Mouse (Mus musculus) heart, embryonic 10.5 days (tissue): ENCODE data around the gene Ephb3. TPM values are rescaled to one million over a fixed set of nuclear protein-coding genes. Genes with fewer than 3 reads are reported as not detected.

ENCODE experiments used
- DNase-seq: peaks from one replicate; pipeline ENCODE4 v3.0.0-alpha.2; 2017; ENCODE audit warnings: low spot score
- H3K27ac ChIP-seq: fragments of 300-500 bp; sonication (generic); 2 replicates; pipeline ENCODE4 v1.5.1; 2016; ENCODE audit warnings: mild to moderate bottlenecking
- H3K27me3 ChIP-seq: fragments of 300-500 bp; sonication (generic); 2 replicates; pipeline ENCODE4 v1.6.1; 2016; ENCODE audit warnings: mild to moderate bottlenecking; ENCODE audit not compliant: poor library complexity, insufficient read depth, severe bottlenecking
- H3K36me3 ChIP-seq: fragments of 300-500 bp; sonication (generic); 2 replicates; pipeline ENCODE4 v1.6.1; 2016; ENCODE audit warnings: mild to moderate bottlenecking, moderate library complexity
- H3K4me1 ChIP-seq: fragments of 300-500 bp; sonication (generic); 2 replicates; pipeline ENCODE4 v1.6.1; 2016; ENCODE audit warnings: mild to moderate bottlenecking
- H3K4me3 ChIP-seq: fragments of 300-500 bp; sonication (generic); 2 replicates; pipeline ENCODE4 v1.5.1; 2016; ENCODE audit warnings: mild to moderate bottlenecking, moderate library complexity
- H3K9me3 ChIP-seq: fragments of 300-500 bp; sonication (generic); 2 replicates; pipeline ENCODE4 v1.6.1; 2016; ENCODE audit warnings: mild to moderate bottlenecking, moderate library complexity
- WGBS: fragments of 180-500 bp; shearing (Covaris S2); methylation state at CpG from one replicate; pipeline ENCODE4 v1.1.7; 2016; 5-methylcytosine and 5-hydroxymethylcytosine counted together
- polyA plus RNA-seq: library from polyadenylated mRNA; unstranded; fragments of >200 nt; fragmentation: Nextera tagmentation; extraction: Ambion mirVana; gene quantifications from 2 replicates; pipeline ENCODE4 v1.2.1, GENCODE M21; 2016

The Ephb3 gene
- polyA plus RNA-seq, 1 experiment from 2014 or later, result 24.5 TPM

GRCm38 (mm10) chr16:21192509-21193354, 11.8 kb upstream of the Ephb3 start:
- H3K27me3 ChIP-seq, result peaks cover 10% of the 10 kb centered on the region; the same call in 1 of the 2 replicates
- H3K4me3 ChIP-seq, result no peak overlapping the region
- no peaks in the 10 kb centered on the region; the same call in 1 of the 2 replicates for H3K4me1 ChIP-seq
- no peak for DNase-seq
- no peaks in the 10 kb centered on the region for H3K36me3 ChIP-seq
- 41% methylated on average over 7 of the region's 7 CpGs for WGBS
- no peak overlapping the region for H3K27ac ChIP-seq
- no peaks in the 10 kb centered on the region for H3K9me3 ChIP-seq

GRCm38 (mm10) chr16:21194182-21194581, 10.4 kb upstream of the Ephb3 start:
- Histone ChIP-seq H3K9me3 (no peaks in the 10 kb centered on the region), H3K36me3 (no peaks in the 10 kb centered on the region), H3K4me3 (peak overlapping the region; percentile 12; the same call in 1 of the 2 replicates), H3K27me3 (peaks cover 20% of the 10 kb centered on the region; the same call in 1 of the 2 replicates), H3K27ac (no peak overlapping the region), H3K4me1 (peaks cover 10% of the 10 kb centered on the region)
- no peak for DNase-seq
- WGBS, result 46% methylated on average over 12 of the region's 12 CpGs

- WGBS, result 73% methylated on average over 8 of the region's 8 CpGs
- no peaks in the 10 kb centered on the region for H3K9me3 ChIP-seq
- no peak overlapping the region for H3K27ac ChIP-seq
- peak; percentile 58 for DNase-seq
- no peak overlapping the region for H3K4me3 ChIP-seq
- H3K27me3 ChIP-seq, result peaks cover 20% of the 10 kb centered on the region; the same call in 1 of the 2 replicates
- peaks cover 14% of the 10 kb centered on the region for H3K4me1 ChIP-seq
- no peaks in the 10 kb centered on the region for H3K36me3 ChIP-seq
Observed at GRCm38 (mm10) chr16:21195260-21195866, 9.2 kb upstream of the Ephb3 start.

GRCm38 (mm10) chr16:21196576-21196975, 8.0 kb upstream of the Ephb3 start:
- DNase-seq, result peak; percentile 60
- Histone ChIP-seq H3K9me3 (no peaks in the 10 kb centered on the region), H3K4me3 (no peak overlapping the region), H3K4me1 (peaks cover 14% of the 10 kb centered on the region), H3K27ac (no peak overlapping the region), H3K27me3 (peaks cover 21% of the 10 kb centered on the region), H3K36me3 (no peaks in the 10 kb centered on the region)
- 83% methylated on average over 3 of the region's 3 CpGs for WGBS

GRCm38 (mm10) chr16:21197542-21197941, 7.0 kb upstream of the Ephb3 start:
- Histone ChIP-seq H3K27me3 (peaks cover 20% of the 10 kb centered on the region), H3K9me3 (no peaks in the 10 kb centered on the region), H3K4me3 (no peak overlapping the region), H3K36me3 (no peaks in the 10 kb centered on the region), H3K27ac (no peak overlapping the region), H3K4me1 (peaks cover 17% of the 10 kb centered on the region)
- WGBS, result 59% methylated on average over 4 of the region's 4 CpGs
- DNase-seq, result peak; percentile 7

GRCm38 (mm10) chr16:21198006-21198405, 6.5 kb upstream of the Ephb3 start:
- no peak overlapping the region for H3K27ac ChIP-seq
- peaks cover 17% of the 10 kb centered on the region for H3K4me1 ChIP-seq
- no peaks in the 10 kb centered on the region for H3K9me3 ChIP-seq
- no peak overlapping the region for H3K4me3 ChIP-seq
- H3K27me3 ChIP-seq, result peaks cover 20% of the 10 kb centered on the region
- H3K36me3 ChIP-seq, result no peaks in the 10 kb centered on the region
- peak; percentile 66 for DNase-seq
- WGBS, result 83% methylated on average over 7 of the region's 7 CpGs

- no peak overlapping the region for H3K4me3 ChIP-seq
- H3K4me1 ChIP-seq, result peaks cover 17% of the 10 kb centered on the region
- peak; percentile 70 for DNase-seq
- H3K9me3 ChIP-seq, result no peaks in the 10 kb centered on the region
- H3K36me3 ChIP-seq, result no peaks in the 10 kb centered on the region
- no peak overlapping the region for H3K27ac ChIP-seq
- 6% methylated on average over 1 of the region's 1 CpGs for WGBS
- peaks cover 20% of the 10 kb centered on the region for H3K27me3 ChIP-seq
Observed at GRCm38 (mm10) chr16:21198529-21198928, 6.0 kb upstream of the Ephb3 start.

GRCm38 (mm10) chr16:21199426-21199825, 5.1 kb upstream of the Ephb3 start:
- DNase-seq, result no peak
- Histone ChIP-seq H3K4me1 (peaks cover 17% of the 10 kb centered on the region), H3K36me3 (no peaks in the 10 kb centered on the region), H3K27me3 (peaks cover 20% of the 10 kb centered on the region), H3K27ac (no peak overlapping the region), H3K4me3 (no peak overlapping the region), H3K9me3 (no peaks in the 10 kb centered on the region)
- 41% methylated on average over 8 of the region's 8 CpGs for WGBS

GRCm38 (mm10) chr16:21202731-21203130, 1.8 kb upstream of the Ephb3 start:
- 78% methylated on average over 4 of the region's 4 CpGs for WGBS
- Histone ChIP-seq H3K4me3 (no peak overlapping the region), H3K9me3 (no peaks in the 10 kb centered on the region), H3K27me3 (peaks cover 14% of the 10 kb centered on the region), H3K27ac (no peak overlapping the region), H3K36me3 (no peaks in the 10 kb centered on the region), H3K4me1 (peaks cover 41% of the 10 kb centered on the region)
- DNase-seq, result no peak

GRCm38 (mm10) chr16:21205093-21205886, 735 bp downstream of the Ephb3 start:
- H3K36me3 ChIP-seq, result peaks cover 12% of the 10 kb centered on the region; the same call in 1 of the 2 replicates
- no peak for DNase-seq
- no peaks in the 10 kb centered on the region for H3K9me3 ChIP-seq
- peak overlapping the region; percentile 92 for H3K4me3 ChIP-seq
- peaks cover 4% of the 10 kb centered on the region for H3K27me3 ChIP-seq
- H3K27ac ChIP-seq, result peak overlapping the region; percentile 94
- H3K4me1 ChIP-seq, result peaks cover 52% of the 10 kb centered on the region
- under 1% methylated on average over 54 of the region's 60 CpGs for WGBS

GRCm38 (mm10) chr16:21208001-21208565, 3.5 kb downstream of the Ephb3 start:
- H3K4me1 ChIP-seq, result peaks cover 77% of the 10 kb centered on the region
- peak overlapping the region; percentile 92 for H3K4me3 ChIP-seq
- no peak for DNase-seq
- peak overlapping the region; percentile 48; the same call in 1 of the 2 replicates for H3K27ac ChIP-seq
- no peaks in the 10 kb centered on the region for H3K9me3 ChIP-seq
- WGBS, result 70% methylated on average over 4 of the region's 4 CpGs
- H3K27me3 ChIP-seq, result no peaks in the 10 kb centered on the region
- H3K36me3 ChIP-seq, result peaks cover 12% of the 10 kb centered on the region; the same call in 1 of the 2 replicates

GRCm38 (mm10) chr16:21209290-21209689, 4.7 kb downstream of the Ephb3 start:
- DNase-seq, result no peak
- H3K27me3 ChIP-seq, result no peaks in the 10 kb centered on the region
- 77% methylated on average over 3 of the region's 3 CpGs for WGBS
- peak overlapping the region; percentile 37; the same call in 1 of the 2 replicates for H3K27ac ChIP-seq
- peak overlapping the region; percentile 56 for H3K4me3 ChIP-seq
- peaks cover 84% of the 10 kb centered on the region for H3K4me1 ChIP-seq
- H3K9me3 ChIP-seq, result no peaks in the 10 kb centered on the region
- H3K36me3 ChIP-seq, result peaks cover 19% of the 10 kb centered on the region
